Mouse (Mus musculus) heart, embryonic 14.5 days (tissue): ENCODE results near the gene H2al1h. TPM values are rescaled to one million over a fixed set of nuclear protein-coding genes. Genes with fewer than 3 reads are reported as not detected.
"Not testable (repeated sequence)": the region's sequence is repeated elsewhere in the genome, so short reads cannot be mapped to it uniquely, and the experiment has no call there.

ENCODE experiments used
- ATAC-seq: fragments of 200-750 bp; cut with Nextera tagmentation; 2 replicates; pipeline ENCODE4 v1.8.0; 2017; ENCODE audit warnings: low read depth, moderate TSS enrichment; ENCODE audit not compliant: insufficient number of reproducible peaks, insufficient read depth, low FRiP score
- H3K27ac ChIP-seq, 2 experiments: fragments of 200-500 bp in 1 of 2; fragments of 300-500 bp in 1 of 2; sonication (generic) in 1 of 2; replicated peaks in 1 of 2; 2 replicates each; pipeline ENCODE4 v1.5.1; 2012 to 2014; ENCODE audit warnings: low read depth in 2 of 2, low read length in 2 of 2, control low read depth in 1 of 2, mild to moderate bottlenecking in 1 of 2, mixed read lengths in 1 of 2; ENCODE audit not compliant: control insufficient read depth in 1 of 2, insufficient read depth in 1 of 2
- H3K27me3 ChIP-seq: fragments of 300-500 bp; sonication (generic); 2 replicates; pipeline ENCODE4 v1.6.1; 2014; ENCODE audit warnings: mild to moderate bottlenecking, low read length, control low read depth; ENCODE audit not compliant: control insufficient read depth, insufficient read depth
- H3K36me3 ChIP-seq: fragments of 300-500 bp; sonication (generic); 2 replicates; pipeline ENCODE4 v1.6.1; 2014; ENCODE audit warnings: mild to moderate bottlenecking, control low read depth, low read length, mixed read lengths; ENCODE audit not compliant: control insufficient read depth, insufficient read depth
- H3K4me1 ChIP-seq, 2 experiments: fragments of 200-500 bp in 1 of 2; fragments of 300-500 bp in 1 of 2; sonication (generic) in 1 of 2; 2 replicates each; pipeline ENCODE4 v1.6.1; 2012 to 2014; ENCODE audit warnings: low read length in 2 of 2, control low read depth in 1 of 2, mixed read lengths in 1 of 2; ENCODE audit not compliant: control insufficient read depth in 2 of 2, insufficient read depth in 2 of 2
- H3K4me2 ChIP-seq: fragments of 300-500 bp; sonication (generic); 2 replicates; pipeline ENCODE4 v1.6.1; 2014; ENCODE audit warnings: mild to moderate bottlenecking, low read length
- H3K4me3 ChIP-seq, 2 experiments: fragments of 200-500 bp in 1 of 2; fragments of 300-500 bp in 1 of 2; sonication (generic) in 1 of 2; 2 replicates each; pipeline ENCODE4 v1.5.1; 2012 to 2014; ENCODE audit warnings: low read length in 2 of 2, mild to moderate bottlenecking in 2 of 2, control low read depth in 1 of 2, low read depth in 1 of 2, moderate library complexity in 1 of 2; ENCODE audit not compliant: control insufficient read depth in 1 of 2, insufficient read depth in 1 of 2
- H3K9ac ChIP-seq: fragments of 300-500 bp; sonication (generic); 2 replicates; pipeline ENCODE4 v1.6.1; 2014; ENCODE audit warnings: mild to moderate bottlenecking, low read length
- H3K9me3 ChIP-seq: fragments of 300-500 bp; sonication (generic); 2 replicates; pipeline ENCODE4 v1.6.1; 2016; ENCODE audit warnings: low read length, control low read depth; ENCODE audit not compliant: control insufficient read depth
- WGBS: fragments of 180-500 bp; shearing (Covaris S2); extraction: QIAGEN DNeasy Blood & Tissue Kit; methylation state at CpG from one replicate; pipeline ENCODE4 v1.1.7; 2014; 5-methylcytosine and 5-hydroxymethylcytosine counted together
- polyA plus RNA-seq: library from polyadenylated mRNA; unstranded; fragments of >200 nt; fragmentation: Nextera tagmentation; extraction: Ambion mirVana; gene quantifications from 2 replicates; pipeline ENCODE4 v1.2.1, GENCODE M21; 2014

H2al1h gene
- polyA plus RNA-seq, 1 experiment from 2014 or later: not detected

GRCm38 (mm10) chrX:11305355-11305754 is 15.9 kb upstream of the H2al1h start, which contains the start of gene H2al1c:
H2al1c (plus strand) TSS chrX:11305655.
- H3K4me2 ChIP-seq, ATAC-seq, H3K27ac ChIP-seq, H3K4me1 ChIP-seq, H3K9me3 ChIP-seq, H3K36me3 ChIP-seq, H3K4me3 ChIP-seq, H3K27me3 ChIP-seq, H3K9ac ChIP-seq: not testable (repeated sequence)
- 86% methylated on average over 1 of the region's 6 CpGs for WGBS

- H3K27me3 ChIP-seq, H3K4me2 ChIP-seq, H3K4me1 ChIP-seq, H3K36me3 ChIP-seq, H3K9me3 ChIP-seq, H3K27ac ChIP-seq, ATAC-seq, H3K4me3 ChIP-seq, H3K9ac ChIP-seq: not testable (repeated sequence)
- WGBS: no CpG with 5 or more reads among the region's 6 CpGs
Measured at GRCm38 (mm10) chrX:11308524-11308923, 12.8 kb upstream of the H2al1h start, which contains the start of gene H2al1d. H2al1d (plus strand) TSS chrX:11308824.

DNA sequence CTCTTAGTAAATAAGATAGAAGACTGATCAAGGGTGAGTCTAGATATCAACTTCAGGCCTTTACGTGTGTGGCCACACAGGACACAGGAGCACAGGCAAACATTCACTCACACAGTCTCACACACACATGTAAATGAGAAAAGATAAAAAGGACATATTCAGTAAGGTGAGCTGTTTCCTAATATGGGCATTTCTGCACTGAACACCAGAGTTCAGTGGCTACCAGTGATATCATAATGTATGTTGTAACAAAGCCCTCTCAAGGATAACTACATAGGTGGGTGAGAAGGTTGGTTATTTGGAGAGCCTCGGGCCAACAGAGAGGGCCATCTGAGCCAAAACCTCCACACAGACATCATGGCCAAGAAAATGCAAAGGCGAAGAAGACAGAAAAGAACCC is 9.7 kb upstream of the H2al1h start, which contains the start of gene H2al1e:
H2al1e (plus strand) TSS at position 301 of the 400 bp plus-strand sequence.
- WGBS: no CpG with 5 or more reads among the region's 3 CpGs
- H3K36me3 ChIP-seq, H3K4me2 ChIP-seq, H3K9ac ChIP-seq, ATAC-seq, H3K27me3 ChIP-seq, H3K9me3 ChIP-seq, H3K4me3 ChIP-seq, H3K27ac ChIP-seq, H3K4me1 ChIP-seq: not testable (repeated sequence)

- no CpG with 5 or more reads among the region's 6 CpGs for WGBS
- H3K27ac ChIP-seq, H3K36me3 ChIP-seq, H3K4me2 ChIP-seq, H3K4me1 ChIP-seq, ATAC-seq, H3K9ac ChIP-seq, H3K4me3 ChIP-seq, H3K9me3 ChIP-seq, H3K27me3 ChIP-seq: not testable (repeated sequence)
Measured at GRCm38 (mm10) chrX:11314858-11315257, 6.4 kb upstream of the H2al1h start, which contains the start of gene H2al1f. H2al1f (plus strand) TSS chrX:11315158.

- H3K9ac ChIP-seq, H3K4me3 ChIP-seq, H3K4me1 ChIP-seq, H3K27me3 ChIP-seq, H3K4me2 ChIP-seq, ATAC-seq, H3K9me3 ChIP-seq, H3K36me3 ChIP-seq, H3K27ac ChIP-seq: not testable (repeated sequence)
- no CpG with 5 or more reads among the region's 3 CpGs for WGBS
Measured at GRCm38 (mm10) chrX:11317956-11318355, 3.3 kb upstream of the H2al1h start, which contains the start of gene H2al1g. H2al1g (plus strand) TSS chrX:11318256.

- H3K9ac ChIP-seq, H3K36me3 ChIP-seq, ATAC-seq, H3K27me3 ChIP-seq, H3K4me1 ChIP-seq, H3K27ac ChIP-seq, H3K9me3 ChIP-seq, H3K4me3 ChIP-seq, H3K4me2 ChIP-seq: not testable (repeated sequence)
- WGBS: 100% methylated on average over 1 of the region's 5 CpGs
Measured at GRCm38 (mm10) chrX:11324359-11324758, 3.1 kb downstream of the H2al1h start, which contains the start of gene H2al1i. H2al1i (plus strand) TSS chrX:11324659.

- WGBS: 75% methylated on average over 2 of the region's 2 CpGs
- not testable (repeated sequence) for H3K36me3 ChIP-seq, H3K4me3 ChIP-seq, H3K27me3 ChIP-seq, H3K4me2 ChIP-seq, H3K9ac ChIP-seq, H3K9me3 ChIP-seq, H3K4me1 ChIP-seq, ATAC-seq, H3K27ac ChIP-seq
Measured at GRCm38 (mm10) chrX:11327522-11327921, 6.2 kb downstream of the H2al1h start, which contains the start of gene H2al1j. H2al1j (plus strand) TSS chrX:11327822.

DNA sequence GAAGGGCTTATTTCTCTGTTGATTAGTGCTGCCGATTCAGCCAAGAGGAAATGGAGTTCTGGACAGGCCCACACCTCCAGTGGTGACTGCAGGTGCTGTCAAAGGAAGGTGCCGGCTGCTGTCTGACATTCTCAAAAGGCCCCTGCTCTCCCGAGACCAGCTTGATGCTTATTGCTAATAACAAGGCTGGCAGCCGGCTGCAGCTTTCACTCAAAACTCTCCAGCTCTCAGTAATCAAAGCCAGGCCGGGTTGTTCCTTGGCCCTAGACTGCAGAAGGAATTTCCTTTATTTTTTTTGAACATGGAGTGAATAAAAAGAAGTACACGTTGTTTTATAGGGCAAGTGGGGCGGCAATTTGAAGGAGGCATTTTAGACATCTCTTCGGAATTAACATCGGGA is 24.5 kb downstream of the H2al1h start:
- H3K27ac ChIP-seq: no peak overlapping the region
- no peaks in the 10 kb centered on the region for H3K4me1 ChIP-seq
- H3K9ac ChIP-seq: no peak overlapping the region
- H3K4me2 ChIP-seq: no peak overlapping the region
- ATAC-seq: no peak
- no peaks in the 10 kb centered on the region for H3K9me3 ChIP-seq
- H3K36me3 ChIP-seq: no peaks in the 10 kb centered on the region
- no peaks in the 10 kb centered on the region for H3K27me3 ChIP-seq
- 59% methylated on average over 9 of the region's 9 CpGs for WGBS
- no peak overlapping the region for H3K4me3 ChIP-seq
